Mouse (Mus musculus) embryonic facial prominence, embryonic 10.5 days (tissue): ENCODE measurements around the gene Rassf10. TPM values are rescaled to one million over a fixed set of nuclear protein-coding genes. Genes with fewer than 3 reads are reported as not detected.

ENCODE experiments used
- DNase-seq: peaks from one replicate; pipeline ENCODE4 v3.0.0-alpha.2; 2017; ENCODE audit warnings: low spot score
- H3K27ac ChIP-seq: fragments of 300-500 bp; sonication (generic); replicated peaks from 2 replicates; pipeline ENCODE4 v1.5.1; 2016; ENCODE audit warnings: mild to moderate bottlenecking
- H3K27me3 ChIP-seq: fragments of 300-500 bp; sonication (generic); replicated peaks from 2 replicates; pipeline ENCODE4 v1.6.1; 2016; ENCODE audit warnings: low read depth, mild to moderate bottlenecking; ENCODE audit not compliant: poor library complexity, severe bottlenecking
- H3K36me3 ChIP-seq: fragments of 300-500 bp; sonication (generic); replicated peaks from 2 replicates; pipeline ENCODE4 v1.6.1; 2016; ENCODE audit warnings: mild to moderate bottlenecking, moderate library complexity
- H3K4me1 ChIP-seq: fragments of 300-500 bp; sonication (generic); 2 replicates; pipeline ENCODE4 v1.6.1; 2016
- H3K4me3 ChIP-seq: fragments of 300-500 bp; sonication (generic); 2 replicates; pipeline ENCODE4 v1.5.1; 2016; ENCODE audit warnings: mild to moderate bottlenecking, moderate library complexity
- H3K9me3 ChIP-seq: fragments of 300-500 bp; sonication (generic); 2 replicates; pipeline ENCODE4 v1.6.1; 2016; ENCODE audit warnings: mild to moderate bottlenecking
- WGBS: fragments of 180-500 bp; shearing (Covaris S2); methylation state at CpG from one replicate; pipeline ENCODE4 v1.1.7; 2016; 5-methylcytosine and 5-hydroxymethylcytosine counted together
- polyA plus RNA-seq: library from polyadenylated mRNA; unstranded; fragments of >200 nt; fragmentation: Nextera tagmentation; extraction: Ambion mirVana; gene quantifications from 2 replicates; pipeline ENCODE4 v1.2.1, GENCODE M21; 2016

The Rassf10 gene
- polyA plus RNA-seq, 1 experiment from 2014 or later: 2.3 TPM

GRCm38 (mm10) chr7:112983316-112983715 is 29.6 kb downstream of the Rassf10 start:
- Histone ChIP-seq H3K4me3 (no peak overlapping the region), H3K9me3 (no peaks in the 10 kb centered on the region), H3K27me3 (peaks cover 4% of the 10 kb centered on the region; the same call in 1 of the 2 replicates), H3K4me1 (peaks cover 22% of the 10 kb centered on the region), H3K36me3 (no peaks in the 10 kb centered on the region), H3K27ac (no peak overlapping the region)
- no peak for DNase-seq
- WGBS: 41% methylated on average over 5 of the region's 5 CpGs

DNA sequence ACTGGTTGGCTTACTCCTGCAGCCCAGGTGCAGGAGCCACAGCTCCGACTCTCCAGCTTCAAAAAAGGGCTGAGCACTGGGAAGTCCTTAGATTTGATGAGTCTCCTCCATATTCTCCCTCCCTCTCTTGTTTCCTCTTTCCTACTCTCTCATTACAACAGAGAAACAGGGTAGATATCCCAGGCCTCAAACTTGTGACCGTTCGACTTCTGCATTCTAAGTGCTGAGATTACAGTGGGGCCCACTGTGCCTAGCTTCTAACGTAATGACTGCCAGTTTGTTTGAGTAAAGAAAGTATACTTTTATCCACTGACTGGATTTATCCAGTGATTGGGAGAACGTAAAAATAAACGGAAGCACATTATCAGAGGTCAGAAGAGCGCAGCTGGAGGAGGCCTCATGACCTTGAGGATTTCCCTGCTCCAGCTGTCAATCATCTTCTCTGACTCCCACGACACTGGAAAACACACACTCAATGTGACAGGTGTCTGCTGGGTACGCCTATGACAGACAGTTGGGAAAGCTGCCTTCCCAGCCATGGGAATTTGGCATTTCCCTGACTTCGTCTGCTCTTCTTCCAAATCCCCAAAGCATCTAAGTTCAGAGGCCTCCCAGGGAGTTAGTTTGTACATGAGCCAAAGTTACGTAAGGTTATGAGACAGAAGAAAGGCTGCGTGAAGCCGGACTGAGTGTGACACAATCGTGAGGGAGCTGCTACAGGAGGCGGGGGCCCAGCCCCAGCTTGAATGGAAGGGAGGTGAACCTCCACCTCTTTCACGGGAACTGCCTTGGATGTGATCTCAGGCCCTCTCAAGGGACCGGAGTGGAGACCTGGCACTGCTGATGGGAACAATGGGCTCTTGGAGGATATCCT is 31.2 kb downstream of the Rassf10 start:
- H3K27ac ChIP-seq: no peak overlapping the region
- DNase-seq: no peak
- WGBS: 58% methylated on average over 17 of the region's 17 CpGs
- H3K9me3 ChIP-seq: no peaks in the 10 kb centered on the region
- H3K36me3 ChIP-seq: no peaks in the 10 kb centered on the region
- peaks cover 4% of the 10 kb centered on the region; the same call in 1 of the 2 replicates for H3K27me3 ChIP-seq
- H3K4me3 ChIP-seq: no peak overlapping the region
- H3K4me1 ChIP-seq: peaks cover 22% of the 10 kb centered on the region

DNA sequence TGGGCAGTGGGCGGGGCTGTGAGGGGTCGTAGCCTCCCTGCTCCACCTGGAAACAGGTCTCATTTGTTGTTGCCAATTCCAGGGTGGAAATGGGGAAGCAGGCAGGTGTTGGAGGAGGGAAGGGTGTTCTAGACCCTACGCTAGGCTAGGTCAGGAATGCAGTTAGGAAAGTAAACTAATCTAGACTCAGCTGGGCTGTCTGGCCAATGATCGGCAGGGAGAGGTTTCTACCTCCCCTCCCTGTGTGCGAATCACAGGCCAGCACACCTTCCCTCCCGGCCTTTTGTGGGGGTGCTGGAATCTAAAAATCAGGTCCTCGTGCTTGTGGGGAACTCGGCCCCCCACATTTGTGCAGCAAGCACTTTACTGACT is 31.8 kb downstream of the Rassf10 start:
- H3K36me3 ChIP-seq: no peaks in the 10 kb centered on the region
- WGBS: 61% methylated on average over 8 of the region's 8 CpGs
- H3K4me3 ChIP-seq: no peak overlapping the region
- no peak overlapping the region for H3K27ac ChIP-seq
- H3K9me3 ChIP-seq: no peaks in the 10 kb centered on the region
- no peak for DNase-seq
- H3K4me1 ChIP-seq: peaks cover 22% of the 10 kb centered on the region
- peaks cover 4% of the 10 kb centered on the region; the same call in 1 of the 2 replicates for H3K27me3 ChIP-seq

- 77% methylated on average over 5 of the region's 5 CpGs for WGBS
- no peak overlapping the region for H3K4me3 ChIP-seq
- H3K4me1 ChIP-seq: peaks cover 10% of the 10 kb centered on the region; the same call in 1 of the 2 replicates
- H3K27ac ChIP-seq: peak overlapping the region; percentile 51
- no peaks in the 10 kb centered on the region for H3K36me3 ChIP-seq
- H3K27me3 ChIP-seq: no peaks in the 10 kb centered on the region
- H3K9me3 ChIP-seq: no peaks in the 10 kb centered on the region
- peak; percentile 14 for DNase-seq
Measured at GRCm38 (mm10) chr7:112992928-112993327, 39.2 kb downstream of the Rassf10 start.

GRCm38 (mm10) chr7:113003565-113004255 is 49.9 kb downstream of the Rassf10 start:
- H3K36me3 ChIP-seq: no peaks in the 10 kb centered on the region
- no peaks in the 10 kb centered on the region for H3K9me3 ChIP-seq
- no peak for DNase-seq
- H3K4me3 ChIP-seq: no peak overlapping the region
- no peaks in the 10 kb centered on the region; the same call in 1 of the 2 replicates for H3K4me1 ChIP-seq
- WGBS: 85% methylated on average over 3 of the region's 3 CpGs
- H3K27ac ChIP-seq: no peak overlapping the region
- no peaks in the 10 kb centered on the region for H3K27me3 ChIP-seq

- Histone ChIP-seq H3K4me3 (no peak overlapping the region), H3K27me3 (no peaks in the 10 kb centered on the region), H3K4me1 (no peaks in the 10 kb centered on the region; the same call in 1 of the 2 replicates), H3K36me3 (no peaks in the 10 kb centered on the region), H3K27ac (no peak overlapping the region), H3K9me3 (no peaks in the 10 kb centered on the region)
- no peak for DNase-seq
- WGBS: 81% methylated on average over 6 of the region's 6 CpGs
Measured at GRCm38 (mm10) chr7:113005726-113006125, 52.0 kb downstream of the Rassf10 start.
